Mouse (Mus musculus) retina, adult 2 months (tissue): ENCODE data around the gene Ttc3.

Experiments
- DNase-seq: peaks from one replicate; pipeline ENCODE4 v3.0.0-alpha.2; 2012; ENCODE audit warnings: low read depth, low spot score

Gene Ttc3

DNA sequence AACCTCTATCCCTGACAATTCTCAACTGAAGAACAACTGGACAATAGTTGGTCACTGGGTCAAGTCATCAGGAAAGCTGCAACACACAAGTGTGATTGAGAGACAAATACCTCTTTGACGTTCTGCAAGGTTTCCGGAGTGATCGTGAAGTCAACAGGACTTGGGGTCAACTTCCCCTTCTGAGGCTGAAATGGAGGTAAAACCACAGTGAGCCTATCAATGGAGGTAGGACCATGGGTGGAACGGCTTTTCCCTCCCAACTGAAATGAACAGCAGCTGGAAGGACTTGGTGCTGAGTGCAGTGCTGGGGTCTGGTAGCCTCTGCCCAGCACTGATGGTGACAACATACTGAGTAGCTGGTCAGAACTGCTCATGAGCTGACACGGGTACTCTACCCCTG lies 133.8 kb downstream of the Ttc3 start:
- no peak for DNase-seq

DNA sequence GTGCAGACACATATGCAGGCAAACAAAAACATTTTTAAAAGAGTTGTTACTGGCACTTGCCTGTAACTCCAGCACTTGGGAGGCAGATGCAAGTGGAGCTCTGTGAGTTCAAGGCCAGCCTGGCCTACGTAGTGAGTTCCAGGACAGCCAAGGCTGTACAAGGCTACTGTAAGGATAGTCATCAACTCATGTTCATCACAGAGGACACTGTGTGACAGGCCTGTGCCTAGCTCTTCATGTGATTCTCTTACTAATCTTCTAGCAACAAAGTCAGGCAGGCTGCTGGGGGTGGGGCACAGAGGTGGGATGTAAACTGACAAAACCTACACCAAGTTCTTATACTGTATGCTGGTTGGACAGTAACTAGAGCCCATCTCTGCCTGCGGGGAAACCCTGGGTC lies 136.7 kb downstream of the Ttc3 start:
- DNase-seq = no peak

GRCm38 (mm10) chr16:94508769-94509168 lies 138.4 kb downstream of the Ttc3 start:
- no peak for DNase-seq

GRCm38 (mm10) chr16:94509983-94510382 lies 139.6 kb downstream of the Ttc3 start:
- DNase-seq = no peak

DNA sequence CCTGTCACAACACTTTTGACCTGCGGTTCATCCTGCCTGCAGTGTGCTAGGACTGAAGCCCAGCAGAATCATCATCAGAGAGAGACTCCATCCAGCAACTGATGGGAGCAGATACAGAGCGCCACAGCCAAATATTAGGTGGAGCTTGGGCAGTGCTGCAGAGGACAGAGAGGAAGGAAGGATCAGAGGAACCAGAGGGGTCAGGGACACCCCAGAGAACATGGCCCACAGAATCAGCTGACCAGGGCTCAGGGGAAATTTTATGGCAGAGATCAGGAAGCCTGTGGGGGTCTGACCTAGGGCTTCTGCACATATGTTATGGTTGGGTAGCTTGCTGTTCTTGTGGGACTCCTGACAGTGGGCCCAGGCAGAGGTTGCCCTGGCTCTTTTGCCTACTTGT lies 147.2 kb downstream of the Ttc3 start:
- no peak for DNase-seq
